Comparison of ENCODE assay signal across 20 mouse cellular contexts in genomic region chr8:64445366-64445765, GRCm38 (mm10).
DNase-seq lines count a peak whose midpoint lies in the region; ATAC-seq and TF ChIP-seq lines count a peak whose summit lies in the region.
"Had no signal": no experiment of that assay in that cellular context is flagged by ENCODE, and none has a peak within 500 bp of the region (broad histone marks: within the 10 kb centered on the region; RNA-seq: fewer than 3 reads in every experiment).

No protein-coding gene starts in this region.

- no peak for ATAC-seq in liver, postnatal 0 days
- ATAC-seq: forebrain, embryonic 14.5 days; forebrain, embryonic 16.5 days; Patski had no signal

- no peaks in the 10 kb centered on the region for H3K27me3 ChIP-seq in E14TG2a.4 (ENCODE audit: insufficient read depth, low read length)
- H3K27me3 ChIP-seq in liver, postnatal 0 days (ENCODE audit: insufficient read depth, low read length): no peaks in the 10 kb centered on the region
- no peaks in the 10 kb centered on the region for H3K27me3 ChIP-seq in heart, embryonic 10.5 days (ENCODE audit: insufficient read depth, poor library complexity, severe bottlenecking)
- H3K27me3 ChIP-seq: forebrain, embryonic 12.5 days; Patski had no signal

- H3K4me3 ChIP-seq in E14TG2a.4 (replicated peaks; ENCODE audit: low read length): 0 out of 2 replicates have a peak overlapping the region, but pooled peaks have one; percentile 32
- no peak overlapping the region for H3K4me3 ChIP-seq in liver, postnatal 0 days (ENCODE audit: low read depth, low read length)
- H3K4me3 ChIP-seq in heart, embryonic 10.5 days: no peak overlapping the region
- H3K4me3 ChIP-seq: forebrain, embryonic 12.5 days had no signal

- 76% methylated on average over 3 of the region's 3 CpGs for WGBS in liver, postnatal 0 days (ENCODE audit: insufficient replicate concordance)
- WGBS in heart, embryonic 10.5 days: 81% methylated on average over 3 of the region's 3 CpGs

- no peak overlapping the region for H3K4me2 ChIP-seq in liver, postnatal 0 days (ENCODE audit: low read depth, low read length)
- H3K4me2 ChIP-seq: forebrain, embryonic 12.5 days had no signal

- no peak overlapping the region for H3K27ac ChIP-seq in liver, postnatal 0 days (ENCODE audit: low read depth)
- no peak overlapping the region for H3K27ac ChIP-seq in heart, embryonic 10.5 days
- H3K27ac ChIP-seq: forebrain, embryonic 12.5 days had no signal

- no peak overlapping the region for H3K9ac ChIP-seq in liver, postnatal 0 days (replicated peaks)
- H3K9ac ChIP-seq: forebrain, embryonic 12.5 days had no signal

- peak; percentile 68 for DNase-seq in ES-CJ7 (ENCODE audit: low read depth, low spot score)
- DNase-seq in R1 (ENCODE audit: low read depth, low spot score): peak; percentile 89
- peak; percentile 78 for DNase-seq in ZHBTc4 (ENCODE audit: low read depth, low spot score)
- no peak for DNase-seq in liver, postnatal 0 days
- no peak for DNase-seq in retina, postnatal 1 day
- no peak for DNase-seq in heart, embryonic 10.5 days (ENCODE audit: low spot score)
- DNase-seq: adrenal gland, adult 2 months; adrenal gland, postnatal 10 days; adrenal gland, postnatal 25 days; cerebellum, adult 11 months; cerebellum, adult 2 months; cerebellum, adult 9-10 months; cerebellum, postnatal 10 days; cerebellum, postnatal 25 days had no signal

- TF ChIP-seq CTCF in E14TG2a.4 (conservative IDR thresholded peaks at IDR 0.05; ENCODE audit: low read length): no peak
- no peak for TF ChIP-seq CTCF in liver, postnatal 0 days (IDR thresholded peaks at IDR 0.05; ENCODE audit: low read depth)

- H3K36me3 ChIP-seq in E14TG2a.4 (ENCODE audit: insufficient read depth, low read length): no peaks in the 10 kb centered on the region
- no peaks in the 10 kb centered on the region for H3K36me3 ChIP-seq in liver, postnatal 0 days (replicated peaks; ENCODE audit: insufficient read depth, low read length)
- no peaks in the 10 kb centered on the region for H3K36me3 ChIP-seq in heart, embryonic 10.5 days
- H3K36me3 ChIP-seq: forebrain, embryonic 12.5 days; G1E had no signal

- no peak for TF ChIP-seq EP300 in liver, postnatal 0 days (IDR thresholded peaks at IDR 0.05; ENCODE audit: low read depth)

- H3K4me1 ChIP-seq in E14TG2a.4 (replicated peaks; ENCODE audit: low read depth, low read length): no peaks in the 10 kb centered on the region
- H3K4me1 ChIP-seq in liver, postnatal 0 days (ENCODE audit: insufficient read depth): no peaks in the 10 kb centered on the region
- H3K4me1 ChIP-seq in heart, embryonic 10.5 days: no peaks in the 10 kb centered on the region
- H3K4me1 ChIP-seq: forebrain, embryonic 12.5 days had no signal

- H3K9me3 ChIP-seq in E14TG2a.4 (ENCODE audit: low read length): peaks cover 5% of the 10 kb centered on the region; the same call in 1 of the 2 replicates
- H3K9me3 ChIP-seq in liver, postnatal 0 days (ENCODE audit: low read length): no peaks in the 10 kb centered on the region
- no peaks in the 10 kb centered on the region for H3K9me3 ChIP-seq in heart, embryonic 10.5 days
- H3K9me3 ChIP-seq: forebrain, embryonic 12.5 days had no signal

Comparison
In these comparisons a context has a peak if more than half of its experiments do, and no peak if none do; other contexts are left out.
1. DNase-seq: peak in ES-CJ7 (single experiment), R1 (single experiment) and ZHBTc4 (single experiment); none in liver, postnatal 0 days (single experiment), retina, postnatal 1 day (single experiment) and heart, embryonic 10.5 days (single experiment).